Mouse (Mus musculus) megakaryocyte, embryonic 14.5 days (primary cell): ENCODE measurements at regions not wholly inside any gene's neighbourhood (a gene's known extent, or its start where the extent isn't known, plus 50 kb on each side); places are given as distances from the start of the nearest gene placed in this dataset.

ENCODE experiments used
- FLI1 ChIP-seq: IDR thresholded peaks from 2 replicates; pipeline ENCODE4 v1.6.1; 2012; ENCODE audit warnings: low read length, inconsistent platforms, mixed read lengths
- GATA1 ChIP-seq: IDR thresholded peaks from 3 replicates; pipeline ENCODE4 v1.6.1; 2012; ENCODE audit warnings: mixed read lengths, low read length, inconsistent platforms, borderline replicate concordance

DNA sequence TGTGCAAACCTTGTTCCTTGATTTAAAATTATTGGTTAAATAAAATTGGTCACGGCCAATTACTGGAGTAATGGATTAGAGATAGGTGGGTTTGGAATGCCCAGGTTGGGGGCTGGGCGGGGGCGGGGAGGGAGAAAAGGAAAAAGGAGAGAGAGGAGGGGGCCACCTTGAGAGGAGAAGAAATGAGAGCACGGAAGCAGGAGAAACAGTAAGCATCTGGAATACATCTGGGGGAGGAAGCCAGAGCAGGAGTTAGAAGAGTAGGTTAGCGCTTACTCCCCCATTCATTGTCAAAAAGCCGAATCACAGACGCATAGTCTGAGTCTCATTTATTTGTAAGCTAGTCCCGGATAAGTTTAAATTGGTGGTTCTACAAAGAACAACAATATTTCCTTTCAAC, 50.8 kb upstream of the Tbl1xr1 start:
- TF ChIP-seq GATA1 (no peak), FLI1 (no peak)
